Mouse (Mus musculus): Measurements from ENCODE around the gene Map4. TPM values are rescaled to one million over a fixed set of nuclear protein-coding genes. Genes with fewer than 3 reads are reported as not detected.
"Not testable (repeated sequence)": the region's sequence is repeated elsewhere in the genome, so short reads cannot be mapped to it uniquely, and the experiment has no call there.

The Map4 gene
- total RNA-seq, 2 experiments from 2014 or later: 376 to 378 TPM

- intact Hi-C loops (cut with DNase I): loop anchor here (5.0 kb wide), 1 partner anchor 201 kb away; no protein-coding TSS in a partner anchor
- no peak for DNase-seq (ENCODE audit: low spot score in 2 of 2)
Measured at GRCm38 (mm10) chr9:110093303-110093702, 162.0 kb downstream of the Map4 start.

- intact Hi-C loops (cut with DNase I): loop anchor here (5.0 kb wide), 1 partner anchor 202 kb away; no protein-coding TSS in a partner anchor
- no peak for DNase-seq (ENCODE audit: low spot score in 2 of 2)
Measured at GRCm38 (mm10) chr9:110094761-110095160, 163.5 kb downstream of the Map4 start.

- DNase-seq (ENCODE audit: low spot score in 2 of 2): no peak
- intact Hi-C loops (cut with DNase I): no loop called here
Measured at GRCm38 (mm10) chr9:110097791-110098190, 166.5 kb downstream of the Map4 start.

GRCm38 (mm10) chr9:110100627-110101600, 169.7 kb downstream of the Map4 start:
- intact Hi-C loops (cut with DNase I): no loop called here
- peak; percentile 93 to 96 for DNase-seq (ENCODE audit: low spot score in 2 of 2)

GRCm38 (mm10) chr9:110116353-110116976, 185.2 kb downstream of the Map4 start:
- intact Hi-C loops (cut with DNase I): no loop called here

GRCm38 (mm10) chr9:110116977-110117778, 185.9 kb downstream of the Map4 start, which contains the start of gene Smarcc1:
TSS of gene Smarcc1 (plus strand) at chr9:110117708.
- intact Hi-C loops (cut with DNase I): no loop called here
- DNase-seq (ENCODE audit: low spot score in 2 of 2): peak; percentile 86 to 92

More at GRCm38 (mm10) chr9:110116353-110116976, 185.2 kb downstream of the Map4 start:
- DNase-seq (ENCODE audit: low spot score in 2 of 2): no peak

GRCm38 (mm10) chr9:110117779-110118139, 186.5 kb downstream of the Map4 start, which contains the start of gene Dhx30:
TSS of gene Dhx30 (minus strand) at chr9:110117830.
- intact Hi-C loops (cut with DNase I): no loop called here

GRCm38 (mm10) chr9:110118249-110118648, 187.0 kb downstream of the Map4 start:
- DNase-seq (ENCODE audit: low spot score in 2 of 2): no peak
- intact Hi-C loops (cut with DNase I): no loop called here

More at GRCm38 (mm10) chr9:110117779-110118139, 186.5 kb downstream of the Map4 start, which contains the start of gene Dhx30:
- no peak for DNase-seq (ENCODE audit: low spot score in 2 of 2)

GRCm38 (mm10) chr9:110121424-110121823, 190.2 kb downstream of the Map4 start:
- peak in 1 of 2 experiments; percentile 19 for DNase-seq (ENCODE audit: low spot score in 2 of 2)
- intact Hi-C loops (cut with DNase I): no loop called here

GRCm38 (mm10) chr9:110123322-110123721, 192.1 kb downstream of the Map4 start:
- intact Hi-C loops (cut with DNase I): no loop called here
- no peak for DNase-seq (ENCODE audit: low spot score in 2 of 2)

GRCm38 (mm10) chr9:110124008-110124540, 192.8 kb downstream of the Map4 start:
- DNase-seq (ENCODE audit: low spot score in 2 of 2); intact Hi-C loops (cut with DNase I): not testable (repeated sequence)

GRCm38 (mm10) chr9:110130896-110131524, 199.8 kb downstream of the Map4 start:
- DNase-seq (ENCODE audit: low spot score in 2 of 2): no peak
- intact Hi-C loops (cut with DNase I): no loop called here

- intact Hi-C loops (cut with DNase I): no loop called here
Measured at GRCm38 (mm10) chr9:110131525-110132197, 200.4 kb downstream of the Map4 start.

GRCm38 (mm10) chr9:110132201-110132605, 200.9 kb downstream of the Map4 start:
- DNase-seq (ENCODE audit: low spot score in 2 of 2): no peak
- intact Hi-C loops (cut with DNase I): no loop called here

More at GRCm38 (mm10) chr9:110131525-110132197, 200.4 kb downstream of the Map4 start:
- peak; percentile 99 for DNase-seq (ENCODE audit: low spot score in 2 of 2)

GRCm38 (mm10) chr9:110132921-110133320, 201.7 kb downstream of the Map4 start:
- intact Hi-C loops (cut with DNase I): no loop called here
- DNase-seq (ENCODE audit: low spot score in 2 of 2): no peak
